Mouse (Mus musculus) embryonic facial prominence, embryonic 13.5 days (tissue): ENCODE measurements at regions not wholly inside any gene's neighbourhood (a gene's known extent, or its start where the extent isn't known, plus 50 kb on each side); places are given as distances from the start of the nearest gene placed in this dataset.

Source experiments
- ATAC-seq: fragments of 200-750 bp; cut with Nextera tagmentation; 2 replicates; pipeline ENCODE4 v1.8.0; 2017; ENCODE audit warnings: low read depth; ENCODE audit not compliant: insufficient number of reproducible peaks, insufficient read depth, low FRiP score, low TSS enrichment
- H3K27ac ChIP-seq: fragments of 300-500 bp; sonication (generic); 2 replicates; pipeline ENCODE4 v1.5.1; 2015; ENCODE audit warnings: moderate library complexity, mild to moderate bottlenecking, inconsistent platforms
- H3K27me3 ChIP-seq: fragments of 300-500 bp; sonication (generic); 2 replicates; pipeline ENCODE4 v1.6.1; 2015; ENCODE audit warnings: mild to moderate bottlenecking, inconsistent platforms
- H3K36me3 ChIP-seq: fragments of 300-500 bp; sonication (generic); 2 replicates; pipeline ENCODE4 v1.6.1; 2015; ENCODE audit warnings: mild to moderate bottlenecking, inconsistent platforms
- H3K4me1 ChIP-seq: fragments of 300-500 bp; sonication (generic); 2 replicates; pipeline ENCODE4 v1.6.1; 2015; ENCODE audit warnings: inconsistent platforms
- H3K4me2 ChIP-seq: fragments of 300-500 bp; sonication (generic); 2 replicates; pipeline ENCODE4 v1.6.1; 2015; ENCODE audit warnings: moderate library complexity, mild to moderate bottlenecking, inconsistent platforms
- H3K4me3 ChIP-seq: fragments of 300-500 bp; sonication (generic); 2 replicates; pipeline ENCODE4 v1.5.1; 2015; ENCODE audit warnings: mild to moderate bottlenecking, inconsistent platforms
- H3K9ac ChIP-seq: fragments of 300-500 bp; sonication (generic); 2 replicates; pipeline ENCODE4 v1.6.1; 2015; ENCODE audit warnings: mild to moderate bottlenecking, inconsistent platforms
- H3K9me3 ChIP-seq: fragments of 300-500 bp; sonication (generic); 2 replicates; pipeline ENCODE4 v1.6.1; 2016; ENCODE audit warnings: inconsistent platforms
- WGBS: fragments of 180-500 bp; shearing (Covaris S2); methylation state at CpG from one replicate; pipeline ENCODE4 v1.1.7; 2015; ENCODE audit warnings: mixed read lengths; 5-methylcytosine and 5-hydroxymethylcytosine counted together

- H3K4me2 ChIP-seq: no peak overlapping the region
- H3K27ac ChIP-seq: no peak overlapping the region
- no peaks in the 10 kb centered on the region for H3K36me3 ChIP-seq
- H3K9me3 ChIP-seq: no peaks in the 10 kb centered on the region
- 0 out of 2 replicates have a peak, but pooled peaks cover 4% of the 10 kb centered on the region for H3K4me1 ChIP-seq
- H3K9ac ChIP-seq: no peak overlapping the region
- no peak for ATAC-seq
- 72% methylated on average over 6 of the region's 6 CpGs for WGBS
- no peak overlapping the region for H3K4me3 ChIP-seq
- no peaks in the 10 kb centered on the region for H3K27me3 ChIP-seq
Measured at GRCm38 (mm10) chr9:120823397-120823796, 105.6 kb upstream of the Ctnnb1 start.

GRCm38 (mm10) chr9:120826266-120826665 is 102.8 kb upstream of the Ctnnb1 start:
- H3K4me3 ChIP-seq: no peak overlapping the region

GRCm38 (mm10) chr9:120830526-120830925 is 98.5 kb upstream of the Ctnnb1 start:
- Histone ChIP-seq H3K36me3 (no peaks in the 10 kb centered on the region), H3K27ac (no peak overlapping the region), H3K9ac (no peak overlapping the region), H3K9me3 (no peaks in the 10 kb centered on the region), H3K27me3 (no peaks in the 10 kb centered on the region), H3K4me3 (no peak overlapping the region), H3K4me1 (0 out of 2 replicates have a peak, but pooled peaks cover 4% of the 10 kb centered on the region), H3K4me2 (no peak overlapping the region)
- WGBS: 74% methylated on average over 5 of the region's 5 CpGs
- ATAC-seq: no peak

More at GRCm38 (mm10) chr9:120826266-120826665, 102.8 kb upstream of the Ctnnb1 start:
- Histone ChIP-seq H3K9me3 (no peaks in the 10 kb centered on the region), H3K27ac (no peak overlapping the region), H3K27me3 (no peaks in the 10 kb centered on the region), H3K4me2 (no peak overlapping the region), H3K4me1 (0 out of 2 replicates have a peak, but pooled peaks cover 4% of the 10 kb centered on the region), H3K9ac (no peak overlapping the region), H3K36me3 (no peaks in the 10 kb centered on the region)
- 72% methylated on average over 4 of the region's 4 CpGs for WGBS
- ATAC-seq: no peak

GRCm38 (mm10) chr9:120834166-120834565 is 94.8 kb upstream of the Ctnnb1 start:
- H3K27me3 ChIP-seq: no peaks in the 10 kb centered on the region
- ATAC-seq: no peak
- H3K4me2 ChIP-seq: no peak overlapping the region
- no peaks in the 10 kb centered on the region; the same call in 1 of the 2 replicates for H3K9me3 ChIP-seq
- H3K9ac ChIP-seq: no peak overlapping the region
- no peaks in the 10 kb centered on the region for H3K36me3 ChIP-seq
- no peak overlapping the region for H3K4me3 ChIP-seq
- H3K4me1 ChIP-seq: no peaks in the 10 kb centered on the region
- H3K27ac ChIP-seq: no peak overlapping the region
- 85% methylated on average over 9 of the region's 9 CpGs for WGBS

GRCm38 (mm10) chr9:120835621-120836020 is 93.4 kb upstream of the Ctnnb1 start:
- Histone ChIP-seq H3K27ac (no peak overlapping the region), H3K4me1 (no peaks in the 10 kb centered on the region), H3K4me2 (no peak overlapping the region), H3K27me3 (no peaks in the 10 kb centered on the region), H3K4me3 (no peak overlapping the region), H3K9me3 (no peaks in the 10 kb centered on the region; the same call in 1 of the 2 replicates), H3K36me3 (no peaks in the 10 kb centered on the region), H3K9ac (no peak overlapping the region)
- ATAC-seq: no peak
- 93% methylated on average over 4 of the region's 4 CpGs for WGBS

GRCm38 (mm10) chr9:120837431-120838150 is 91.4 kb upstream of the Ctnnb1 start:
- Histone ChIP-seq H3K4me3 (no peak overlapping the region), H3K27me3 (no peaks in the 10 kb centered on the region), H3K36me3 (no peaks in the 10 kb centered on the region), H3K9ac (no peak overlapping the region), H3K4me1 (no peaks in the 10 kb centered on the region), H3K9me3 (no peaks in the 10 kb centered on the region; the same call in 1 of the 2 replicates), H3K4me2 (no peak overlapping the region), H3K27ac (no peak overlapping the region)
- ATAC-seq: no peak
- 85% methylated on average over 8 of the region's 8 CpGs for WGBS

- no peak for ATAC-seq
- 70% methylated on average over 8 of the region's 8 CpGs for WGBS
- H3K9me3 ChIP-seq: no peaks in the 10 kb centered on the region; the same call in 1 of the 2 replicates
Measured at GRCm38 (mm10) chr9:120843753-120844152, 85.3 kb upstream of the Ctnnb1 start.

GRCm38 (mm10) chr9:120845538-120845937 is 83.5 kb upstream of the Ctnnb1 start:
- Histone ChIP-seq H3K27me3 (no peaks in the 10 kb centered on the region), H3K4me1 (0 out of 2 replicates have a peak, but pooled peaks cover 7% of the 10 kb centered on the region), H3K4me2 (no peak overlapping the region), H3K9me3 (no peaks in the 10 kb centered on the region), H3K27ac (no peak overlapping the region), H3K9ac (no peak overlapping the region), H3K4me3 (no peak overlapping the region), H3K36me3 (no peaks in the 10 kb centered on the region)
- no peak for ATAC-seq
- 83% methylated on average over 10 of the region's 10 CpGs for WGBS

More at GRCm38 (mm10) chr9:120843753-120844152, 85.3 kb upstream of the Ctnnb1 start:
- Histone ChIP-seq H3K36me3 (no peaks in the 10 kb centered on the region), H3K9ac (no peak overlapping the region), H3K27ac (no peak overlapping the region), H3K4me1 (no peaks in the 10 kb centered on the region), H3K27me3 (no peaks in the 10 kb centered on the region), H3K4me3 (no peak overlapping the region), H3K4me2 (no peak overlapping the region)

- Histone ChIP-seq H3K9ac (no peak overlapping the region), H3K27ac (no peak overlapping the region), H3K4me3 (no peak overlapping the region), H3K9me3 (no peaks in the 10 kb centered on the region), H3K4me2 (no peak overlapping the region), H3K4me1 (0 out of 2 replicates have a peak, but pooled peaks cover 11% of the 10 kb centered on the region), H3K27me3 (no peaks in the 10 kb centered on the region), H3K36me3 (no peaks in the 10 kb centered on the region)
- 80% methylated on average over 5 of the region's 5 CpGs for WGBS
- ATAC-seq: no peak
Measured at GRCm38 (mm10) chr9:120847649-120848048, 81.4 kb upstream of the Ctnnb1 start.

- 81% methylated on average over 2 of the region's 2 CpGs for WGBS
- no peaks in the 10 kb centered on the region for H3K27me3 ChIP-seq
- no peaks in the 10 kb centered on the region for H3K9me3 ChIP-seq
- H3K4me2 ChIP-seq: no peak overlapping the region
- no peaks in the 10 kb centered on the region for H3K36me3 ChIP-seq
- ATAC-seq: no peak
- H3K4me1 ChIP-seq: 0 out of 2 replicates have a peak, but pooled peaks cover 13% of the 10 kb centered on the region
- no peak overlapping the region for H3K9ac ChIP-seq
- no peak overlapping the region for H3K27ac ChIP-seq
- no peak overlapping the region for H3K4me3 ChIP-seq
Measured at GRCm38 (mm10) chr9:120848962-120849361, 80.1 kb upstream of the Ctnnb1 start.

- H3K36me3 ChIP-seq: no peaks in the 10 kb centered on the region
- H3K4me2 ChIP-seq: no peak overlapping the region
- H3K9me3 ChIP-seq: no peaks in the 10 kb centered on the region
- no peak overlapping the region for H3K4me3 ChIP-seq
- peaks cover 20% of the 10 kb centered on the region; the same call in 1 of the 2 replicates for H3K4me1 ChIP-seq
- 50% methylated on average over 5 of the region's 5 CpGs for WGBS
- no peak overlapping the region for H3K27ac ChIP-seq
- no peak for ATAC-seq
- no peaks in the 10 kb centered on the region for H3K27me3 ChIP-seq
- no peak overlapping the region for H3K9ac ChIP-seq
Measured at GRCm38 (mm10) chr9:120850092-120850491, 78.9 kb upstream of the Ctnnb1 start.

- Histone ChIP-seq H3K36me3 (no peaks in the 10 kb centered on the region), H3K4me3 (no peak overlapping the region), H3K9me3 (no peaks in the 10 kb centered on the region), H3K9ac (no peak overlapping the region), H3K27ac (no peak overlapping the region), H3K4me2 (no peak overlapping the region), H3K27me3 (no peaks in the 10 kb centered on the region), H3K4me1 (peaks cover 24% of the 10 kb centered on the region)
- 88% methylated on average over 5 of the region's 5 CpGs for WGBS
- ATAC-seq: no peak
Measured at GRCm38 (mm10) chr9:120851914-120852313, 77.1 kb upstream of the Ctnnb1 start.
